Mouse (Mus musculus) embryo, embryonic 10 days (tissue): ENCODE measurements at regions not wholly inside any gene's neighbourhood (a gene's known extent, or its start where the extent isn't known, plus 50 kb on each side); places are given as distances from the start of the nearest gene placed in this dataset.
A peak's percentile ranks its signal among the peaks of the same experiment; 100 is the strongest.
"Not testable (repeated sequence)": the region's sequence is repeated elsewhere in the genome, so short reads cannot be mapped to it uniquely, and the experiment has no call there.

ENCODE experiments used
- DNase-seq: peaks from one replicate; pipeline ENCODE4 v3.0.0-alpha.2; 2015; ENCODE audit warnings: low spot score

- no peak for DNase-seq
Measured at GRCm38 (mm10) chr3:5806947-5807575, 56.5 kb downstream of the Gm8797 start.

- no peak for DNase-seq
Measured at GRCm38 (mm10) chr3:5811071-5811590, 60.5 kb downstream of the Gm8797 start.

- DNase-seq, result not testable (repeated sequence)
Measured at GRCm38 (mm10) chr3:5820243-5820642, 69.6 kb downstream of the Gm8797 start.

- DNase-seq, result not testable (repeated sequence)
Measured at GRCm38 (mm10) chr3:5860237-5860636, 109.6 kb downstream of the Gm8797 start.

- no peak for DNase-seq
Measured at GRCm38 (mm10) chr3:5870407-5870806, 119.8 kb downstream of the Gm8797 start.

- no peak for DNase-seq
Measured at GRCm38 (mm10) chr3:5879113-5879512, 128.5 kb downstream of the Gm8797 start.

- no peak for DNase-seq
Measured at GRCm38 (mm10) chr3:5917536-5917935, 166.9 kb downstream of the Gm8797 start.

GRCm38 (mm10) chr3:5950243-5950642, 199.6 kb downstream of the Gm8797 start:
- not testable (repeated sequence) for DNase-seq

- DNase-seq, result not testable (repeated sequence)
Measured at GRCm38 (mm10) chr3:5989011-5989645, 238.5 kb downstream of the Gm8797 start.

- no peak for DNase-seq
Measured at GRCm38 (mm10) chr3:6004423-6004822, 253.8 kb downstream of the Gm8797 start.

GRCm38 (mm10) chr3:6018749-6019148, 268.1 kb downstream of the Gm8797 start:
- DNase-seq, result no peak

- DNase-seq, result not testable (repeated sequence)
Measured at GRCm38 (mm10) chr3:6041325-6041724, 290.7 kb downstream of the Gm8797 start.

GRCm38 (mm10) chr3:6049472-6050045, 299.0 kb downstream of the Gm8797 start:
- DNase-seq, result no peak

- no peak for DNase-seq
Measured at GRCm38 (mm10) chr3:6051901-6052300, 301.3 kb downstream of the Gm8797 start.

GRCm38 (mm10) chr3:6083855-6084254, 333.2 kb downstream of the Gm8797 start:
- DNase-seq, result no peak

GRCm38 (mm10) chr3:6087267-6087666, 336.7 kb downstream of the Gm8797 start:
- no peak for DNase-seq

GRCm38 (mm10) chr3:6093931-6094330, 343.3 kb downstream of the Gm8797 start:
- DNase-seq, result no peak

GRCm38 (mm10) chr3:6094410-6094809, 343.8 kb downstream of the Gm8797 start:
- not testable (repeated sequence) for DNase-seq

- DNase-seq, result no peak
Measured at GRCm38 (mm10) chr3:6100863-6101262, 350.3 kb downstream of the Gm8797 start.

- DNase-seq, result no peak
Measured at GRCm38 (mm10) chr3:6102866-6103265, 352.3 kb downstream of the Gm8797 start.

GRCm38 (mm10) chr3:6106659-6107058, 356.1 kb downstream of the Gm8797 start:
- DNase-seq, result peak; percentile 73

GRCm38 (mm10) chr3:6107377-6108155, 357.0 kb downstream of the Gm8797 start:
- peak; percentile 55 for DNase-seq
